Mouse (Mus musculus) gastrocnemius, postnatal 4 days (tissue): Measurements from ENCODE around the gene Skap1. TPM values are rescaled to one million over a fixed set of nuclear protein-coding genes. Genes with fewer than 3 reads are reported as not detected.

Source experiments
- total RNA-seq, 2 experiments: library from RNA; stranded (reverse); gene quantifications; 2 replicates each; pipeline ENCODE4 v1.2.3; 2021

Gene Skap1
- total RNA-seq, 2 experiments from 2014 or later, result 0.39 TPM; not detected in 1

Other genes with a start within 250 kb of the Skap1 start
- 1 to 10 TPM; 1.1 to 1.5 TPM for gene Hoxb9, start 193.1 kb upstream of the Skap1 start, total RNA-seq
- 1 to 10 TPM in 1 of 2 experiments, under 1 TPM in 1; 0.98 to 1.3 TPM for gene Hoxb8, start 182.7 kb upstream of the Skap1 start, total RNA-seq
- gene Hoxb7, start 178.0 kb upstream of the Skap1 start, total RNA-seq, result 1 to 10 TPM; 1.8 to 2.1 TPM
- 1 to 10 TPM in 1 of 2 experiments, under 1 TPM in 1; 0.62 to 1.3 TPM for gene Hoxb6, start 172.1 kb upstream of the Skap1 start, total RNA-seq
- 1 to 10 TPM in 1 of 2 experiments, under 1 TPM in 1; 0.80 to 1.1 TPM for gene Hoxb5, start 161.3 kb upstream of the Skap1 start, total RNA-seq
- under 1 TPM; 0.57 to 0.91 TPM for gene Hoxb4, start 146.3 kb upstream of the Skap1 start, total RNA-seq
- gene Hoxb3, start 141.3 kb upstream of the Skap1 start, total RNA-seq, result 1 to 10 TPM; 1.0 to 1.3 TPM
- gene Hoxb2, start 114.1 kb upstream of the Skap1 start, total RNA-seq, result under 1 TPM; 0.44 to 0.93 TPM
- gene Hoxb1, start 98.8 kb upstream of the Skap1 start, total RNA-seq, result not detected